Mouse (Mus musculus) forebrain, embryonic 12.5 days (tissue): ENCODE results near the gene Pdzrn4. TPM values are rescaled to one million over a fixed set of nuclear protein-coding genes. Genes with fewer than 3 reads are reported as not detected.

ENCODE experiments used
- ATAC-seq: fragments of 200-750 bp; cut with Nextera tagmentation; 2 replicates; pipeline ENCODE4 v1.8.0; 2017; ENCODE audit warnings: moderate TSS enrichment; ENCODE audit not compliant: low FRiP score
- H3K27ac ChIP-seq: fragments of 300-500 bp; sonication (generic); 2 replicates; pipeline ENCODE4 v1.5.1; 2016; ENCODE audit warnings: mild to moderate bottlenecking
- H3K27me3 ChIP-seq: fragments of 300-500 bp; sonication (generic); 2 replicates; pipeline ENCODE4 v1.6.1; 2016; ENCODE audit warnings: mild to moderate bottlenecking
- H3K36me3 ChIP-seq: fragments of 300-500 bp; sonication (generic); replicated peaks from 2 replicates; pipeline ENCODE4 v1.6.1; 2016; ENCODE audit warnings: mild to moderate bottlenecking
- H3K4me1 ChIP-seq: fragments of 300-500 bp; sonication (generic); 2 replicates; pipeline ENCODE4 v1.6.1; 2016
- H3K4me2 ChIP-seq: fragments of 300-500 bp; sonication (generic); 2 replicates; pipeline ENCODE4 v1.6.1; 2016; ENCODE audit warnings: mild to moderate bottlenecking, moderate library complexity
- H3K4me3 ChIP-seq: fragments of 300-500 bp; sonication (generic); replicated peaks from 2 replicates; pipeline ENCODE4 v1.5.1; 2016; ENCODE audit warnings: mild to moderate bottlenecking
- H3K9ac ChIP-seq: fragments of 300-500 bp; sonication (generic); 2 replicates; pipeline ENCODE4 v1.6.1; 2016; ENCODE audit warnings: mild to moderate bottlenecking
- H3K9me3 ChIP-seq: fragments of 300-500 bp; sonication (generic); 2 replicates; pipeline ENCODE4 v1.6.1; 2016
- WGBS: fragments of 180-500 bp; shearing (Covaris S2); methylation state at CpG from one replicate; pipeline ENCODE4 v1.1.7; 2016; 5-methylcytosine and 5-hydroxymethylcytosine counted together
- polyA plus RNA-seq: library from polyadenylated mRNA; unstranded; fragments of >200 nt; fragmentation: Nextera tagmentation; extraction: Ambion mirVana; gene quantifications from 2 replicates; pipeline ENCODE4 v1.2.1, GENCODE M21; 2016

Gene Pdzrn4
- polyA plus RNA-seq, 1 experiment from 2014 or later = 6.7 TPM

DNA sequence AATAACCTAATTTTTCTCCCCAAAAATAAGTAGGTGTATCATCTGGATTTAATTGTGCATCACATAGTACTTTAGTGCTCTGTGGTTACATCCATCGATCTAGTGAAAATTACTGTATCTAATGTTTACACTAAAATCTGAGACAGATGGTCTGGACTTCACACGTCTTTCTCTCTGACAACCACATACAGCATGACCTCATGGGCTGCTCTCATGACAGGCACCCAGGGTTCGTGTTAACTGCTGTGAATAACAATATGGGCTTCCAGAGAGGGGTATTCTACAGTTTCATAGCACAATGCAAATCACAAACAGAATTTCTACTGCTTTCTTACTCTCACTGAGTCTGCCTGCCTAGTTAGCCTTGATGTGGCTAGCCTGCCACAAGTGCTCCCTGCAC, 20.4 kb downstream of the Pdzrn4 start:
- no peaks in the 10 kb centered on the region for H3K9me3 ChIP-seq
- no peak overlapping the region for H3K4me2 ChIP-seq
- no peaks in the 10 kb centered on the region for H3K36me3 ChIP-seq
- ATAC-seq = peak; percentile 24; the same call in 1 of the 2 replicates
- H3K4me1 ChIP-seq = peaks cover 32% of the 10 kb centered on the region
- WGBS = 43% methylated on average over 3 of the region's 3 CpGs
- H3K27me3 ChIP-seq = no peaks in the 10 kb centered on the region
- no peak overlapping the region for H3K9ac ChIP-seq
- no peak overlapping the region for H3K27ac ChIP-seq
- no peak overlapping the region for H3K4me3 ChIP-seq

DNA sequence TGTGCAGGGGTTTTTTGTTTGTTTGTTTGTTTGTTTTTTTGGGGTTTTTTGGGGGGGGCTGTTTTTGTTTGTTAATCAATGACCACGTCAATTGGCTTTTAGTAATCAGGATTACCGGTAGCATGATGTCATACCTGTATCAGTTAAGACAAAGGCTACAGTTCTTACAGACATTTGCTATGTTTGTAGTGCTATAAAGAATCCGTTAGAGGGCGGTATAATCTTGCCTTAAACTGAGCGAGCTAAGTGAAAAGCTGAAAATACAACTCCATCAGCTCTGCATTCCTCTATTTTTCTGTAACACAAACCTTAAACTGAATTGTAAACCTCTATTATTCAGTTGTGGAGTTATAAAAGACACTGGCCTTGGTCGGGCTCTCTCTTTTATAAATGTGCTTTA, 37.9 kb downstream of the Pdzrn4 start:
- WGBS = 7% methylated on average over 6 of the region's 6 CpGs
- Histone ChIP-seq H3K27ac (no peak overlapping the region), H3K4me1 (no peaks in the 10 kb centered on the region; the same call in 1 of the 2 replicates), H3K36me3 (no peaks in the 10 kb centered on the region), H3K9ac (no peak overlapping the region), H3K4me3 (no peak overlapping the region), H3K27me3 (no peaks in the 10 kb centered on the region), H3K9me3 (no peaks in the 10 kb centered on the region), H3K4me2 (no peak overlapping the region)
- no peak for ATAC-seq

DNA sequence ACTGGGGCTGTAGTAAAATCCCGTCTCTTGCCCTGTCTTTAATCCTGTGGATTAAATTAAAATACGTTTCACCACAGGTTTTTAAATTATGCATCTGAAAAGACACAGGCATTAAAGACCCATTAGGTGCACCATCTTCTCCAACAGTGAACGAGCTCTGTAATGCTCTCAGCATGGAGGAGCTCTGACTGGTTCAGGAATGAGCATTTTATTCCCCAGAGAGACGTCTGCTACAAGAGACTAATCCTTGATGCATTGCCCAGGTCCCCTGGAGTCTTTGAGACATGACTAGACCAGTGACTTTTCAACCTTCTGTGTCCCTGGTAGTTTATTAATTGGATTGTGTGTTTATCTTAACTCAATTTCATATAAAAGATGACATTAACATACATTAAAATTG, 38.6 kb downstream of the Pdzrn4 start:
- no peak overlapping the region for H3K4me3 ChIP-seq
- H3K36me3 ChIP-seq = no peaks in the 10 kb centered on the region
- ATAC-seq = no peak
- no peak overlapping the region for H3K4me2 ChIP-seq
- WGBS = 19% methylated on average over 4 of the region's 4 CpGs
- no peaks in the 10 kb centered on the region for H3K27me3 ChIP-seq
- H3K9me3 ChIP-seq = no peaks in the 10 kb centered on the region
- H3K27ac ChIP-seq = no peak overlapping the region
- H3K4me1 ChIP-seq = no peaks in the 10 kb centered on the region; the same call in 1 of the 2 replicates
- no peak overlapping the region for H3K9ac ChIP-seq

- Histone ChIP-seq H3K4me1 (no peaks in the 10 kb centered on the region), H3K4me3 (no peak overlapping the region), H3K27ac (no peak overlapping the region), H3K9ac (no peak overlapping the region), H3K9me3 (no peaks in the 10 kb centered on the region), H3K27me3 (no peaks in the 10 kb centered on the region), H3K4me2 (no peak overlapping the region), H3K36me3 (no peaks in the 10 kb centered on the region)
- ATAC-seq = no peak
- WGBS = 68% methylated on average over 19 of the region's 19 CpGs
Measured at GRCm38 (mm10) chr15:92441630-92442180, 45.0 kb downstream of the Pdzrn4 start.

DNA sequence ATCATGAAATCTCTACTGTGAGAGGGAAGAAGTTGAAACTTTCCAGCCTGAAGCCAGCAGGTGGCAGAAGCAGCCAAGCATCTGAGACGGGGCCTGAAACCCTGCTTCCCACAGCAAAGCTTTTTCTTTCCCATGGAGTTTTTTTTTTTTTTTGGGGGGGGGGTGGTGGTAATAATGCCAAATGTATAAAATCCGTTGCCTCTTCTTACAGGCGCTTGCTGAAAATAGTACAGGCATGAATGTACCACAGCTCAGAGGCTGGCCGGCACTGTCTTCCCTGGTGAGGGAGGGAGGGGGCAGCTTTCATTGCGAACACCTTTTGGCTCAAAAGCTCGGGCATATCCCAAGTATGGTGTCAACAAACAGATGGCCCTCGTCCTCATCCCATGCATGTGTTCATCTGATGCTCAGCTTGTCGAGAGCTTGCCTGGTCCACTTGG, 51.0 kb downstream of the Pdzrn4 start:
- no peak for ATAC-seq
- H3K4me2 ChIP-seq = no peak overlapping the region

DNA sequence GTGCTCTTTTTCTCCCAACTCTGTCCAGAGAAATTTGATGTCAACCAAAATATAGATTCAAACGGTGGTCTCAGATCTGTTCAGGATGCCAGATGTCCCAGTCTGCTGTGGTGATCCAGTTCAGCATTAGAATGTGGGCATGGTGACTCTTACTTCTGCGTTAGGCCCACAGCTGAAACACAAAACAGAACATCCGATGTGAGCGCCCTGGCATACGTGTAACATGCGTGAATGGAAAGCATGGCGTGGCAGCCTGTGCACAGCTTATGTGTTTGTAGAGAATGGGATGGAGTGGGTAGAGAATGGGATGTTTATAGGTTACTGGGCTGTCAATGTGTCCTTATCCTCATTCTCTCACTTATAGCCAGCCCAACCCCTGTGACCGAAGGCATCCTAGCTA, 52.4 kb downstream of the Pdzrn4 start:
- 93% methylated on average over 8 of the region's 8 CpGs for WGBS
- no peak for ATAC-seq
- no peak overlapping the region for H3K4me2 ChIP-seq
- H3K9ac ChIP-seq = no peak overlapping the region
- H3K27me3 ChIP-seq = no peaks in the 10 kb centered on the region
- no peaks in the 10 kb centered on the region for H3K36me3 ChIP-seq
- no peak overlapping the region for H3K27ac ChIP-seq
- no peaks in the 10 kb centered on the region for H3K4me1 ChIP-seq
- H3K9me3 ChIP-seq = no peaks in the 10 kb centered on the region
- H3K4me3 ChIP-seq = no peak overlapping the region

More for the DNA sequence above, 51.0 kb downstream of the Pdzrn4 start:
- no peak overlapping the region for H3K4me3 ChIP-seq
- no peaks in the 10 kb centered on the region for H3K4me1 ChIP-seq
- no peak overlapping the region for H3K9ac ChIP-seq
- H3K36me3 ChIP-seq = no peaks in the 10 kb centered on the region
- no peaks in the 10 kb centered on the region for H3K9me3 ChIP-seq
- no peaks in the 10 kb centered on the region for H3K27me3 ChIP-seq
- WGBS = 53% methylated on average over 8 of the region's 8 CpGs
- no peak overlapping the region for H3K27ac ChIP-seq

- no peak for ATAC-seq
- Histone ChIP-seq H3K9ac (no peak overlapping the region), H3K4me3 (no peak overlapping the region), H3K4me2 (no peak overlapping the region), H3K9me3 (no peaks in the 10 kb centered on the region), H3K27ac (no peak overlapping the region), H3K4me1 (no peaks in the 10 kb centered on the region), H3K36me3 (no peaks in the 10 kb centered on the region), H3K27me3 (no peaks in the 10 kb centered on the region)
- WGBS = 88% methylated on average over 7 of the region's 7 CpGs
Measured at GRCm38 (mm10) chr15:92452620-92453019, 55.9 kb downstream of the Pdzrn4 start.

DNA sequence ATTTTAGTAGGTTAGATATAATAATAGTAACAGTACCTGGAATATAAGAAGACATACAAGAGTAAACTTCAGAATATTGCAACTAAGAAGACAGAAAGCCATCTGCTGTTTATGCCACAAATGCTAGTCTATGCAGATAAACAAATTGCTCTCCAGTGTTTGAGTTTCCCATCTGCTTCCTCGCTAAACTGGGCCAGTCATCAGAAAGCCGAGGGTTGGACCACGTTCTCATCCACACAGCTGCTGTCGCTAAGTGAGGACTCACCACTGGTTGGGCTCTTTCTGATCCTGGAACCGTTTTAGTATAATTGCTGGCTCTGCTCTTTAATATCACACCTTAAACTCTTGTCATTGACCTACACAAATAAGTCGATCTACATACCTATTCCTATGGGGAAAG, 85.5 kb downstream of the Pdzrn4 start:
- WGBS = 85% methylated on average over 6 of the region's 6 CpGs
- Histone ChIP-seq H3K36me3 (no peaks in the 10 kb centered on the region), H3K4me2 (no peak overlapping the region), H3K9ac (no peak overlapping the region), H3K4me3 (no peak overlapping the region), H3K4me1 (no peaks in the 10 kb centered on the region), H3K27ac (no peak overlapping the region), H3K27me3 (no peaks in the 10 kb centered on the region), H3K9me3 (no peaks in the 10 kb centered on the region)
- no peak for ATAC-seq

DNA sequence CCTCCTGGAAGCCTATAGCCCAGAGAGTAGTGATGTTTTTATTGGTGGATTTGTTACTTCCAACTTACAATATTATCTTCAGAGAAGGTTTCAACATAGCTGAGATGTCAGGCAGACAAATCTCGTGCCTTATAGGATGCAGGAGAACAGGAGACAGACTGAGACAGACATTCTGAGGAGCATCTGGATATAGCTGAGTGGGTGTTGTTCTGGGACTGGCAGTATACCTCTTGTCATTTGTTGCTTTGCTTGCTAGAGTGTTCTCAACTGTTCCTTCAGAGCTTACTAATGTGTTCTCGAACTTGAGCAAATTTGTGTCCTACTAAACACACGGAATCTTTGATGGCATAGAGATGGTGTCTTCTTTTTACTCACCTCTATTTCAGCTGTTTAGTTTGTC, 94.7 kb downstream of the Pdzrn4 start:
- Histone ChIP-seq H3K9me3 (no peaks in the 10 kb centered on the region), H3K9ac (no peak overlapping the region), H3K36me3 (no peaks in the 10 kb centered on the region), H3K4me3 (no peak overlapping the region), H3K4me1 (peaks cover 6% of the 10 kb centered on the region; the same call in 1 of the 2 replicates), H3K27ac (no peak overlapping the region), H3K27me3 (no peaks in the 10 kb centered on the region), H3K4me2 (no peak overlapping the region)
- WGBS = 92% methylated on average over 3 of the region's 3 CpGs
- ATAC-seq = no peak

GRCm38 (mm10) chr15:92495465-92496174, 98.9 kb downstream of the Pdzrn4 start:
- no peak overlapping the region for H3K4me3 ChIP-seq
- no peak overlapping the region for H3K9ac ChIP-seq
- no peak for ATAC-seq
- H3K9me3 ChIP-seq = no peaks in the 10 kb centered on the region
- H3K27ac ChIP-seq = no peak overlapping the region
- 58% methylated on average over 12 of the region's 12 CpGs for WGBS
- no peaks in the 10 kb centered on the region for H3K36me3 ChIP-seq
- no peak overlapping the region for H3K4me2 ChIP-seq
- peaks cover 15% of the 10 kb centered on the region for H3K4me1 ChIP-seq
- no peaks in the 10 kb centered on the region for H3K27me3 ChIP-seq

- Histone ChIP-seq H3K9me3 (no peaks in the 10 kb centered on the region), H3K4me3 (no peak overlapping the region), H3K27ac (no peak overlapping the region), H3K27me3 (peaks cover 7% of the 10 kb centered on the region; the same call in 1 of the 2 replicates), H3K9ac (no peak overlapping the region), H3K4me1 (peaks cover 18% of the 10 kb centered on the region), H3K4me2 (no peak overlapping the region), H3K36me3 (no peaks in the 10 kb centered on the region)
- 21% methylated on average over 9 of the region's 9 CpGs for WGBS
- ATAC-seq = peak; percentile 73
Measured at GRCm38 (mm10) chr15:92500276-92500838, 103.7 kb downstream of the Pdzrn4 start.

DNA sequence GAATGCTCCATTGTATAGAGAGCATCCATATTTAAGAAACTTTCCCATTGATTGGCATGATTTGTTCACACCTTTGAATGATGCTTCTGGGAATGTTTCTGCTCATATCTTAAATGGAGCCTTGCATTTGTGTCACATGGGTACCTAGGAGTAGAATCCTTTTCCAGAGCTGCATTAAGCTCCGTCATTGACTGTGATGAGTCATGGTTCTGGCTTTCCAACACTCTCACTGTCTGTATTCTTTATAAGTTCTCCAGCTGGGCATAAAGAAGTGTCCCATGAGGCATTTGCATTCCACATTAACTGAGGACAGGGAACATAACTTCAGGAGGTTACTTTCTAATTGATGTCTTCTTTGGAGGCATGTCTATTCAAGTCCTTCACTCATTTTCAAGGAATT, 106.1 kb downstream of the Pdzrn4 start:
- ATAC-seq = no peak
- WGBS = 97% methylated on average over 1 of the region's 1 CpGs

GRCm38 (mm10) chr15:92509372-92509771, 112.7 kb downstream of the Pdzrn4 start:
- Histone ChIP-seq H3K36me3 (no peaks in the 10 kb centered on the region), H3K4me1 (no peaks in the 10 kb centered on the region), H3K27me3 (peaks cover 11% of the 10 kb centered on the region; the same call in 1 of the 2 replicates), H3K27ac (no peak overlapping the region), H3K9me3 (no peaks in the 10 kb centered on the region), H3K4me3 (no peak overlapping the region), H3K4me2 (no peak overlapping the region), H3K9ac (no peak overlapping the region)
- ATAC-seq = no peak
- 83% methylated on average over 8 of the region's 8 CpGs for WGBS

More for the DNA sequence above, 106.1 kb downstream of the Pdzrn4 start:
- Histone ChIP-seq H3K9me3 (no peaks in the 10 kb centered on the region), H3K4me1 (peaks cover 10% of the 10 kb centered on the region), H3K9ac (no peak overlapping the region), H3K4me3 (no peak overlapping the region), H3K27ac (no peak overlapping the region), H3K4me2 (no peak overlapping the region), H3K36me3 (no peaks in the 10 kb centered on the region), H3K27me3 (peaks cover 7% of the 10 kb centered on the region; the same call in 1 of the 2 replicates)
